Mouse (Mus musculus) testis, adult 10 weeks (tissue): Measurements from ENCODE around the gene Map6d1. TPM values are rescaled to one million over a fixed set of nuclear protein-coding genes. Genes with fewer than 3 reads are reported as not detected.

ENCODE experiments used
- polyA plus RNA-seq: library from polyadenylated mRNA; stranded (reverse); fragments of 350-450 nt; fragmentation: Illumina TruSeq; extraction: RNeasy Lipid Tissue Mini Kit (QIAGEN cat#74804); gene quantifications from one replicate; pipeline ENCODE4 v1.2.3, GENCODE M21; 2014; ENCODE audit warnings: low read depth, low replicate concordance

Map6d1 gene
- polyA plus RNA-seq = 1.0 TPM

GRCm38 (mm10) chr16:20240468-20241414 lies at the start of gene Map6d1:
Gene Map6d1, minus strand, starts transcription at chr16:20241358.

Other genes starting within 250 kb of the Map6d1 start
- gene Klhl24, start 143.8 kb downstream of the Map6d1 start, polyA plus RNA-seq = 94.7 TPM
- 12.5 TPM for gene Yeats2, start 100.3 kb downstream of the Map6d1 start, polyA plus RNA-seq
- gene Parl, start 61.0 kb upstream of the Map6d1 start, polyA plus RNA-seq = 72.8 TPM
- not detected for gene Cyp2ab1, start 84.0 kb upstream of the Map6d1 start, polyA plus RNA-seq
- gene Abcc5, start 185.0 kb upstream of the Map6d1 start, polyA plus RNA-seq = 17.0 TPM